Mouse (Mus musculus): ENCODE measurements around the gene Rcl1. TPM values are rescaled to one million over a fixed set of nuclear protein-coding genes. Genes with fewer than 3 reads are reported as not detected.

Gene Rcl1
- 29.2 and 29.7 TPM in 2 replicates for polyA plus RNA-seq (2015; fragmentation: Nextera tagmentation; extraction: Ambion mirVana)

GRCm38 (mm10) chr19:29100874-29101542 lies at the start of gene Rcl1:
Gene Rcl1 (plus strand): TSS chr19:29101375.
- peaks cover 15% of the 10 kb centered on the region for H3K4me1 ChIP-seq (replicated peaks)

GRCm38 (mm10) chr19:29052786-29053185 lies 48.4 kb upstream of the Rcl1 start:
- Histone ChIP-seq H3K36me3 (no peaks in the 10 kb centered on the region), H3K4me1 (replicated peaks) (0 out of 2 replicates have a peak, but pooled peaks cover 2% of the 10 kb centered on the region), H3K4me2 (replicated peaks) (no peak overlapping the region), H3K9ac (replicated peaks) (no peak overlapping the region), H3K4me3 (replicated peaks) (no peak overlapping the region), H3K9me3 (no peaks in the 10 kb centered on the region), H3K27ac (no peak overlapping the region), H3K27me3 (peaks cover 7% of the 10 kb centered on the region; the same call in 1 of the 2 replicates)
- no peak for ATAC-seq
- WGBS = 92% methylated on average over 12 of the region's 12 CpGs

More at GRCm38 (mm10) chr19:29100874-29101542, at the start of gene Rcl1:
- WGBS = under 1% methylated on average over 58 of the region's 58 CpGs
- no peaks in the 10 kb centered on the region for H3K36me3 ChIP-seq
- H3K9me3 ChIP-seq = no peaks in the 10 kb centered on the region
- peak within 1 kb of the TSS; percentile 62 for H3K27ac ChIP-seq
- ATAC-seq = peak; percentile 100
- peak within 1 kb of the TSS; percentile 94 for H3K4me3 ChIP-seq (replicated peaks)
- H3K27me3 ChIP-seq = peaks cover 10% of the 10 kb centered on the region
- H3K4me2 ChIP-seq (replicated peaks) = peak within 1 kb of the TSS; percentile 86
- H3K9ac ChIP-seq (replicated peaks) = peak within 1 kb of the TSS; percentile 76

- Histone ChIP-seq H3K4me3 (replicated peaks) (no peak overlapping the region), H3K4me1 (replicated peaks) (no peaks in the 10 kb centered on the region), H3K27ac (no peak overlapping the region), H3K4me2 (replicated peaks) (no peak overlapping the region), H3K36me3 (no peaks in the 10 kb centered on the region), H3K9ac (replicated peaks) (no peak overlapping the region), H3K27me3 (no peaks in the 10 kb centered on the region), H3K9me3 (no peaks in the 10 kb centered on the region)
- no peak for ATAC-seq
- 85% methylated on average over 6 of the region's 6 CpGs for WGBS
Observed at GRCm38 (mm10) chr19:29054594-29054993, 46.6 kb upstream of the Rcl1 start.

- Histone ChIP-seq H3K27me3 (no peaks in the 10 kb centered on the region), H3K4me3 (replicated peaks) (no peak overlapping the region), H3K27ac (no peak overlapping the region), H3K4me1 (replicated peaks) (no peaks in the 10 kb centered on the region), H3K4me2 (replicated peaks) (no peak overlapping the region), H3K9me3 (no peaks in the 10 kb centered on the region), H3K36me3 (no peaks in the 10 kb centered on the region), H3K9ac (replicated peaks) (no peak overlapping the region)
- WGBS = 91% methylated on average over 4 of the region's 4 CpGs
- no peak for ATAC-seq
Observed at GRCm38 (mm10) chr19:29055469-29055868, 45.7 kb upstream of the Rcl1 start.

GRCm38 (mm10) chr19:29058741-29059140 lies 42.4 kb upstream of the Rcl1 start:
- Histone ChIP-seq H3K4me1 (replicated peaks) (no peaks in the 10 kb centered on the region), H3K4me3 (replicated peaks) (no peak overlapping the region), H3K9me3 (no peaks in the 10 kb centered on the region), H3K27ac (no peak overlapping the region), H3K4me2 (replicated peaks) (no peak overlapping the region), H3K9ac (replicated peaks) (no peak overlapping the region), H3K27me3 (no peaks in the 10 kb centered on the region), H3K36me3 (no peaks in the 10 kb centered on the region)
- no peak for ATAC-seq
- WGBS = 92% methylated on average over 5 of the region's 5 CpGs

GRCm38 (mm10) chr19:29059688-29060087 lies 41.5 kb upstream of the Rcl1 start:
- Histone ChIP-seq H3K4me3 (replicated peaks) (no peak overlapping the region), H3K4me1 (replicated peaks) (no peaks in the 10 kb centered on the region), H3K9me3 (no peaks in the 10 kb centered on the region), H3K4me2 (replicated peaks) (no peak overlapping the region), H3K9ac (replicated peaks) (no peak overlapping the region), H3K36me3 (no peaks in the 10 kb centered on the region), H3K27me3 (no peaks in the 10 kb centered on the region), H3K27ac (no peak overlapping the region)
- ATAC-seq = no peak
- 77% methylated on average over 2 of the region's 2 CpGs for WGBS

GRCm38 (mm10) chr19:29060299-29060698 lies 40.9 kb upstream of the Rcl1 start:
- no peak for ATAC-seq
- Histone ChIP-seq H3K4me2 (replicated peaks) (no peak overlapping the region), H3K4me3 (replicated peaks) (no peak overlapping the region), H3K9me3 (no peaks in the 10 kb centered on the region), H3K4me1 (replicated peaks) (no peaks in the 10 kb centered on the region), H3K27ac (no peak overlapping the region), H3K9ac (replicated peaks) (no peak overlapping the region), H3K36me3 (no peaks in the 10 kb centered on the region), H3K27me3 (no peaks in the 10 kb centered on the region)
- 9% methylated on average over 6 of the region's 6 CpGs for WGBS

GRCm38 (mm10) chr19:29063009-29063408 lies 38.2 kb upstream of the Rcl1 start:
- 72% methylated on average over 5 of the region's 5 CpGs for WGBS
- H3K4me3 ChIP-seq (replicated peaks) = no peak overlapping the region
- no peak for ATAC-seq

GRCm38 (mm10) chr19:29063577-29064363 lies 37.4 kb upstream of the Rcl1 start:
- Histone ChIP-seq H3K36me3 (no peaks in the 10 kb centered on the region), H3K27me3 (no peaks in the 10 kb centered on the region), H3K27ac (no peak overlapping the region), H3K9ac (replicated peaks) (no peak overlapping the region), H3K4me3 (replicated peaks) (no peak overlapping the region), H3K4me2 (replicated peaks) (peak overlapping the region; percentile 35), H3K9me3 (no peaks in the 10 kb centered on the region), H3K4me1 (replicated peaks) (no peaks in the 10 kb centered on the region)
- WGBS = 17% methylated on average over 18 of the region's 18 CpGs
- peak; percentile 86 for ATAC-seq

More at GRCm38 (mm10) chr19:29063009-29063408, 38.2 kb upstream of the Rcl1 start:
- Histone ChIP-seq H3K36me3 (no peaks in the 10 kb centered on the region), H3K27me3 (no peaks in the 10 kb centered on the region), H3K4me1 (replicated peaks) (no peaks in the 10 kb centered on the region), H3K27ac (no peak overlapping the region), H3K9ac (replicated peaks) (no peak overlapping the region), H3K9me3 (no peaks in the 10 kb centered on the region), H3K4me2 (replicated peaks) (no peak overlapping the region)

- WGBS = 67% methylated on average over 9 of the region's 9 CpGs
- Histone ChIP-seq H3K4me2 (replicated peaks) (no peak overlapping the region), H3K27me3 (no peaks in the 10 kb centered on the region), H3K27ac (no peak overlapping the region), H3K4me1 (replicated peaks) (no peaks in the 10 kb centered on the region), H3K36me3 (no peaks in the 10 kb centered on the region), H3K9me3 (no peaks in the 10 kb centered on the region), H3K4me3 (replicated peaks) (no peak overlapping the region), H3K9ac (replicated peaks) (no peak overlapping the region)
- ATAC-seq = peak; percentile 60
Observed at GRCm38 (mm10) chr19:29064451-29065102, 36.6 kb upstream of the Rcl1 start.

GRCm38 (mm10) chr19:29066981-29067471 lies 34.1 kb upstream of the Rcl1 start:
- H3K9ac ChIP-seq (replicated peaks) = no peak overlapping the region

GRCm38 (mm10) chr19:29069195-29069594 lies 32.0 kb upstream of the Rcl1 start:
- no peak overlapping the region for H3K4me2 ChIP-seq (replicated peaks)
- H3K9ac ChIP-seq (replicated peaks) = no peak overlapping the region
- H3K27me3 ChIP-seq = no peaks in the 10 kb centered on the region
- H3K9me3 ChIP-seq = no peaks in the 10 kb centered on the region
- WGBS = 83% methylated on average over 5 of the region's 5 CpGs
- H3K4me3 ChIP-seq (replicated peaks) = no peak overlapping the region
- no peaks in the 10 kb centered on the region for H3K4me1 ChIP-seq (replicated peaks)
- ATAC-seq = no peak
- no peaks in the 10 kb centered on the region for H3K36me3 ChIP-seq
- H3K27ac ChIP-seq = no peak overlapping the region

More at GRCm38 (mm10) chr19:29066981-29067471, 34.1 kb upstream of the Rcl1 start:
- Histone ChIP-seq H3K27ac (no peak overlapping the region), H3K9me3 (no peaks in the 10 kb centered on the region), H3K36me3 (no peaks in the 10 kb centered on the region), H3K27me3 (no peaks in the 10 kb centered on the region), H3K4me2 (replicated peaks) (peak overlapping the region; percentile 9), H3K4me1 (replicated peaks) (no peaks in the 10 kb centered on the region), H3K4me3 (replicated peaks) (no peak overlapping the region)
- ATAC-seq = no peak
- 25% methylated on average over 11 of the region's 11 CpGs for WGBS

Data from midbrain, embryonic 13.5 days (tissue).